Mouse (Mus musculus) E14TG2a.4 (cell line): Measurements from ENCODE around the gene Lyrm1.
A peak's percentile ranks its signal among the peaks of the same experiment; 100 is the strongest.

Experiments used
- H3K27me3 ChIP-seq: 2 replicates; pipeline ENCODE4 v1.6.1; 2014; ENCODE audit warnings: low read length, control low read depth; ENCODE audit not compliant: insufficient read depth
- H3K36me3 ChIP-seq: 2 replicates; pipeline ENCODE4 v1.6.1; 2014; ENCODE audit warnings: low read length, control low read depth; ENCODE audit not compliant: insufficient read depth
- H3K4me1 ChIP-seq: replicated peaks from 2 replicates; pipeline ENCODE4 v1.6.1; 2014; ENCODE audit warnings: low read depth, low read length, control low read depth
- H3K4me3 ChIP-seq: replicated peaks from 2 replicates; pipeline ENCODE4 v1.5.1; 2014; ENCODE audit warnings: mild to moderate bottlenecking, low read length
- H3K9me3 ChIP-seq: 2 replicates; pipeline ENCODE4 v1.6.1; 2014; ENCODE audit warnings: low read length, control low read depth
- CTCF ChIP-seq: conservative IDR thresholded peaks from 2 replicates; pipeline ENCODE4 v1.5.1; 2014; ENCODE audit warnings: low read length
- NANOG ChIP-seq: IDR thresholded peaks from 2 replicates; pipeline ENCODE4 v1.6.1; 2014; ENCODE audit warnings: borderline replicate concordance, low read length, mixed read lengths
- POU5F1 ChIP-seq: IDR thresholded peaks from 2 replicates; pipeline ENCODE4 v1.6.1; 2014; ENCODE audit warnings: low read length, borderline replicate concordance

The Lyrm1 gene

DNA sequence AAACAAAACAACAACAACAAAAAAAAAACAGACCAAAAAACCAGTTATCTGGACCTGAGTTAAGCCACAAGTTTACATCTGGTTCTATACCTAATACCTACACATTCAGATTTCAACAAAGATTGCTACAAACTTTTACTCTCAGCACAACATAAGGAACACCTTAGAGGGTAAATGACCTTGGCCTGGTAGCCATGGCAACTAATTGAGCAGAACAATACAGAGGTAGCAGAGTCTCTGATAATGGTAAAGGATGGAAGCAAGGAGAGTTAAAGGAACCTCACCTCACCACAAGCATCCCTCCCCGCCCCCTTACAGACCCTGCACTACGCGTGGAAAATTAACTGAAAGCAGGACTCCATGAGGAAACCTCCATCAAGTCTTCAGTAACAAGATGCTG is 35.5 kb upstream of the Lyrm1 start:
- Histone ChIP-seq H3K4me3 (peak overlapping the region; percentile 61), H3K36me3 (peaks cover 59% of the 10 kb centered on the region), H3K9me3 (no peaks in the 10 kb centered on the region), H3K4me1 (peaks cover 93% of the 10 kb centered on the region), H3K27me3 (no peaks in the 10 kb centered on the region)
- TF ChIP-seq CTCF (no peak), POU5F1 (no peak), NANOG (no peak)

DNA sequence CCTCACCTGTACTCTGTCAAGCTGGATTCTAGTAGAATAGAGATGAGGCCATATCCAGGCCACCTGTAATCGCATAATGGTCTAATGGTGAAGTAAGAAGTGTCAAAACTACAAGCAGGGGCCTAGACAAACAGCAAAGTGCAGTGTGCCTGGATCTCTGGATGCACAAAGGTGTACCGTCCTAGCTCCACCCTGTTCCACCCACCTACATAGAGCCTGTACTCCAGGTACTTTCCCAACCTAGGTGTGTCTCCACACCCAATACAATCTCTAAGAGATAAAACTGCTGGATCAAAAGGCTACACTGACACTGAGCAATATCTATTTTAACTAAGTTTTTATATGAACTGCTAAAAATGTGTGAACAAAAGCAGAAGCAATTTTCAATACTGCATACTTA is 35.1 kb upstream of the Lyrm1 start:
- Histone ChIP-seq H3K4me1 (peaks cover 93% of the 10 kb centered on the region), H3K9me3 (no peaks in the 10 kb centered on the region), H3K27me3 (no peaks in the 10 kb centered on the region), H3K36me3 (peaks cover 59% of the 10 kb centered on the region), H3K4me3 (peak overlapping the region; percentile 61)
- TF ChIP-seq NANOG, result no peak
- no peak for TF ChIP-seq CTCF
- no peak for TF ChIP-seq POU5F1

DNA sequence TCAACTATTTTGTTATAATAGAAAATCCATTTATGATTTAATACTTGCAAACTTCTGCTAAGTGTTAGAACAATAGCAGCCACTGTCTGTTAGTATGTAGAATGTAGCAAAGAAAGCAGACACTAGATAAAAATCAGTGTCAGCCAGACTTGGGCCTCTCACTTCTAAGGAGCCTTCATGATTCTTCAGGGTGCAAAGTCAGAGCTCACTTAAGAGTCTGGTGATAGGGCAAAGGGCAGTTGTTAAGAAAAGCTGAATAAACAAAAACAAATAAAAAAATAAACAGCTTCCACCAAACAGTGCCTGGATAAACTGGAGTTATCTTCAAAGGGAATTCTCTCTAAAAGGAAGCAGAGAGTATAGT is 34.7 kb upstream of the Lyrm1 start:
- no peaks in the 10 kb centered on the region for H3K9me3 ChIP-seq
- H3K27me3 ChIP-seq, result no peaks in the 10 kb centered on the region
- H3K4me1 ChIP-seq, result peaks cover 94% of the 10 kb centered on the region
- H3K36me3 ChIP-seq, result peaks cover 55% of the 10 kb centered on the region
- TF ChIP-seq POU5F1 (no peak), NANOG (no peak), CTCF (no peak)
- peak overlapping the region; percentile 61 for H3K4me3 ChIP-seq

DNA sequence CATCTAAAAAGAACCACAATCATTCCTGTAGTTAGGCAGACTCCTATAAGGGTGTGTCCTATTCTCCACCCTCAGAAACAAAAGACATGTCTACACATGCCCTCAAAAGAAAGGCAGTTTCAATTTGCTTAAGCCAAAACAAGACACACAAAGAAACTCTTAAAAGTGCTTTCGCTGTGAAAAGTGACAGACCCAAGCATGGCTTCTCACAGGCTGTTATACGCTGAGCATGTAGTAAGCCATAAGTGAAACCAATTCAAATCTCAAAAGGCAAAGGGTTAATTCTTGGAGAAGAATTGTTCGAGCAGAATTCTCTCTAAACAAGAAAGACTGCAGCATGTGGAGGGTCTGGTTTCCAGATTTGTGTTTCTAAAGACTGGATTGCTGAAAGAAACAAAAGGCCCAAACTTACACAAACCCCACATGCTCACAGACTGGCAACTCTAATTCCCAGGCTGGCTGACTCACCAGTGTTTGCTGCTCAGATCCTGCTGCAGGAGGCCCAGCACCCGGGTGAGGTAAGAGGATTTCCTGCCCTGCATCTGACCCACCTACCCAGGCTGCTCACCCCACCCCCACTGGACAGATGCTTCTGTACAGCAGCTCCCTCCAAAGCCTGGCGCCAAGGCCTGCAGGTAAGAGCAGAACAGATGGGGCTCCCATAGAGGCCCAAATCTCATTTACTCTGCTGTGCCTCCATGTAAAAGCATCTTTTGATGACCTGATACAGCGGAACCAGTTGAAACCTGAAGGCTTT is 34.1 kb upstream of the Lyrm1 start:
- Histone ChIP-seq H3K4me1 (peaks cover 93% of the 10 kb centered on the region), H3K27me3 (no peaks in the 10 kb centered on the region), H3K4me3 (peak overlapping the region; percentile 61), H3K36me3 (peaks cover 54% of the 10 kb centered on the region), H3K9me3 (no peaks in the 10 kb centered on the region)
- no peak for TF ChIP-seq CTCF
- TF ChIP-seq POU5F1, result no peak
- TF ChIP-seq NANOG, result no peak

DNA sequence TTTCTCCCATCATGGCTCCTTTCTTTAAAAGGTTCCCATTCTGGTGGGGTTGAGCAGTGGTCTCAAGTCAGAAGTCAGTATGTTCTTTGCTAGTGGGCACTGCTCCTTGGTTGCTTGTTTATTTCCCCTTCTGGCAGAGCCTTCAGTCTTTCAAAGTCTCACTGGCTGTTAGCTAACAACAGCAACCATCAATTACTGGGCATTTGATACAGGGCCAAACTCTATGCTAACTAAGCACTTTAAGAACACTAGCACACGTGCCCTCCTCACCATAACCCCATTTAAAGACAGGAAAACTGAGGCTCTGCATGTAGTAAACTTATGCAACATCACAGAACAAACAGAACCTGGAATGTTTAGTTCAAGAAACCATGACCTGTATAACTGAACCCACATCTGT is 33.5 kb upstream of the Lyrm1 start:
- H3K4me3 ChIP-seq, result peak overlapping the region; percentile 61
- no peaks in the 10 kb centered on the region for H3K9me3 ChIP-seq
- TF ChIP-seq CTCF, result no peak
- TF ChIP-seq POU5F1, result no peak
- no peak for TF ChIP-seq NANOG

DNA sequence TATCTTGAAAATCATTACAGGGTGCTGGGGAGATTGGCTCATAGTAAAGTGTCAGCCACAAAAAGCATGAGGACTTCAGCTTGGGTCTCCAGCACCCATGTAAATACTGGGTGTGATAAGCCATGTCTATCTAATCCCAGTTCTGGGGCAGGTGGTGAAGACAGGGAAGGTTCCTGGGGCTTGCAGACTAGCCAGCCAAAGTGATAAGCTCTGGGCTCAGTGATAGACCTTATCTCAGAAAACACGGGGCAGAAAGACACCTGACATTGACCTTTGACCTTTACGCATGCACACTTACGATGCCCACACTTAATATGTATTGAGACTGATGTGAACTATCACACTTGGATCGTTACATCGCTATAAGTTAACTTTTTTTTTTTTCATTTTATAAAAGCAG is 31.2 kb upstream of the Lyrm1 start:
- peaks cover 41% of the 10 kb centered on the region for H3K36me3 ChIP-seq
- H3K9me3 ChIP-seq, result no peaks in the 10 kb centered on the region
- no peak for TF ChIP-seq NANOG
- no peak for TF ChIP-seq POU5F1
- H3K4me3 ChIP-seq, result no peak overlapping the region
- peaks cover 69% of the 10 kb centered on the region for H3K4me1 ChIP-seq
- no peaks in the 10 kb centered on the region for H3K27me3 ChIP-seq

More for the DNA sequence above, 33.5 kb upstream of the Lyrm1 start:
- Histone ChIP-seq H3K27me3 (no peaks in the 10 kb centered on the region), H3K36me3 (peaks cover 52% of the 10 kb centered on the region), H3K4me1 (peaks cover 86% of the 10 kb centered on the region)

DNA sequence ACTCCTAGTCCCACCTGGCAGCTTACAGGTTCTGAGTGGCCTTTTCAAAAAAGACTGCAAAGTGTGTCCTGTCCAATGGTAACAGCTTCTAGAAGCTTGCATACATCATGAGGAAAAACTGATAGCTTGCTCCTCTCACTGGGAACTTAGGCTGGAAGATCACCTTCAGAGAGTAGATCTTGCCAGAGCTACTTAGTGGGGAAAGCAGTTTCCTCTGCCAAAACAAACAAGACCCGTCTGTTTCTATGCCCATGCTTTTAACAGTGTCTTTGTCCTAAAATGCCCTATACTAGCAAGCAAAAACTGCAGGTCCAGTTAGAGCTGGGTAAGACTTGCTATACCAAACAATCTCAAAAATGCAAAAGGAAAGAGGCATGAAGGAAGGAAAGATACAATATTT is 29.5 kb upstream of the Lyrm1 start:
- TF ChIP-seq NANOG (no peak), CTCF (no peak)

DNA sequence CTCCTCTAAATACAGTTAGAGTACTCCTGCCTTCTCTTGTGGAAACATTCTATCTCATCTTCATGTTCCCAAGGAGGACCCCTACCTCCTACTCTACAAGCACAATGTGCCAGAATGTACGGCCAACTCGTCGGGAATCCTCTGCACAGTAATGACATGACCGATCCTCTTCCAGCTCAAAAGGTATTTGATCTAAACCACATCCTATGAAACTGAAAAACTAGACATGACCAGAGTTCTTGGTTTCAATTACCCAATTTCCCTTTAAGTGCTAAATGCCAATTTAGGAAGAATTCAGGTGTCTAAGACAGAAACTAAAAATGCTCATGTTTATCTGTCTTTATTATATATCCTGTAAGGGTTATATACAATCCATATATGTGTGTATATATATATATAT is 23.5 kb upstream of the Lyrm1 start:
- Histone ChIP-seq H3K4me3 (no peak overlapping the region), H3K27me3 (no peaks in the 10 kb centered on the region), H3K36me3 (peaks cover 44% of the 10 kb centered on the region), H3K9me3 (no peaks in the 10 kb centered on the region), H3K4me1 (peaks cover 19% of the 10 kb centered on the region)
- no peak for TF ChIP-seq POU5F1

More for the DNA sequence above, 29.5 kb upstream of the Lyrm1 start:
- peaks cover 45% of the 10 kb centered on the region for H3K36me3 ChIP-seq
- no peaks in the 10 kb centered on the region for H3K9me3 ChIP-seq
- no peak overlapping the region for H3K4me3 ChIP-seq
- no peaks in the 10 kb centered on the region for H3K27me3 ChIP-seq
- H3K4me1 ChIP-seq, result peaks cover 53% of the 10 kb centered on the region

DNA sequence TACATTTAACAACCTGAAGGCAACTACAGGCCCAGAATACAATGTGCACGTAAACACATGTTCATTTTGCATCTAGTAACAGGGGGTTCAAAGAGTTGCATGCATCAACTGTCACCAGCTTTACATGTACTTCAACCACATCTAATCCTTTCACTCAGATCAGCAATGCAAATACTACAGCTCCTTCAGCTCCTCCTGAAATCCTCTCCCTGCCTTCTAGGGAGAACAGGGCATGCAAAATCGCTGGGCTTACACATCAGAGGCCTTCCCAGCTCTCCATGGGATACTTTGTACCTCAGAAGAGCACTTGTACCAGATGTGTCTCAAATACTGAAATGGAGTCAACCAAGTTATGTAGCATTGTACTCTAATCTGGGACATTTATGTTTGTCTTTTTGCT is 22.6 kb upstream of the Lyrm1 start:
- Histone ChIP-seq H3K4me3 (no peak overlapping the region), H3K36me3 (peaks cover 47% of the 10 kb centered on the region), H3K27me3 (no peaks in the 10 kb centered on the region), H3K4me1 (peaks cover 19% of the 10 kb centered on the region), H3K9me3 (no peaks in the 10 kb centered on the region)
- TF ChIP-seq NANOG, result no peak
- TF ChIP-seq CTCF, result no peak
- TF ChIP-seq POU5F1, result no peak
